Mouse (Mus musculus) forebrain, embryonic 13.5 days (tissue): ENCODE data around the gene Pask. TPM values are rescaled to one million over a fixed set of nuclear protein-coding genes. Genes with fewer than 3 reads are reported as not detected.
"Not testable (repeated sequence)": the region's sequence is repeated elsewhere in the genome, so short reads cannot be mapped to it uniquely, and the experiment has no call there.

Experiments used
- ATAC-seq: fragments of 200-750 bp; cut with Nextera tagmentation; 2 replicates; pipeline ENCODE4 v1.8.0; 2017
- H3K27ac ChIP-seq: fragments of 300-500 bp; sonication (generic); 2 replicates; pipeline ENCODE4 v1.5.1; 2015; ENCODE audit warnings: inconsistent platforms, mild to moderate bottlenecking, moderate library complexity
- H3K27me3 ChIP-seq: fragments of 300-500 bp; sonication (generic); 2 replicates; pipeline ENCODE4 v1.6.1; 2015; ENCODE audit warnings: mild to moderate bottlenecking, inconsistent platforms
- H3K36me3 ChIP-seq: fragments of 300-500 bp; sonication (generic); 2 replicates; pipeline ENCODE4 v1.6.1; 2015; ENCODE audit warnings: mild to moderate bottlenecking, inconsistent platforms; ENCODE audit not compliant: poor library complexity, severe bottlenecking
- H3K4me1 ChIP-seq: fragments of 300-500 bp; sonication (generic); 2 replicates; pipeline ENCODE4 v1.6.1; 2015; ENCODE audit warnings: inconsistent platforms
- H3K4me2 ChIP-seq: fragments of 300-500 bp; sonication (generic); 2 replicates; pipeline ENCODE4 v1.6.1; 2015; ENCODE audit warnings: inconsistent platforms, mild to moderate bottlenecking, moderate library complexity
- H3K4me3 ChIP-seq: fragments of 300-500 bp; sonication (generic); 2 replicates; pipeline ENCODE4 v1.5.1; 2015; ENCODE audit warnings: mild to moderate bottlenecking, inconsistent platforms
- H3K9ac ChIP-seq: fragments of 300-500 bp; sonication (generic); 2 replicates; pipeline ENCODE4 v1.6.1; 2015; ENCODE audit warnings: mild to moderate bottlenecking, inconsistent platforms
- H3K9me3 ChIP-seq: fragments of 300-500 bp; sonication (generic); replicated peaks from 2 replicates; pipeline ENCODE4 v1.6.1; 2016; ENCODE audit warnings: inconsistent platforms
- WGBS: fragments of 180-500 bp; shearing (Covaris S2); methylation state at CpG from one replicate; pipeline ENCODE4 v1.1.7; 2015; 5-methylcytosine and 5-hydroxymethylcytosine counted together
- polyA plus RNA-seq: library from polyadenylated mRNA; unstranded; fragments of >200 nt; fragmentation: Nextera tagmentation; extraction: Ambion mirVana; gene quantifications from 2 replicates; pipeline ENCODE4 v1.2.1, GENCODE M21; 2015

Pask gene
- polyA plus RNA-seq, 1 experiment from 2014 or later: 14.6 TPM

DNA sequence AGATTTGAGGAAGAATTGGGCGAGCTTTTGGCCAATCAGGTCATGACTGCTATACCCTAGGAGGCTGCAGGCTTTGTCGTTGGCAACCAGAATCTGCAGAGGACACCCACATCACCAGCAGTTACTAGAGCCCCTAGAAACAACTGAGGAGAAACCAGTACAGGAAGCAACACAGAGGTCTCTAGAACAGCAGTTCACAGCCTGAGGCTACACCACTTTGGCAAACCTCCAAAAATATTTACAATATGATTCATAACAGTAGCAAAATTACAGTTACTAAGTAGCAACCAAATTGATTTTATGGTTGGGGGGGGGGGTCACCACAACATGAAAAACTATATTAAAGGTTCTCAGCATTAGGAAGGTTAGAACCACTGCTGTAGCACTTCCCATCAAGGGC is 8.7 kb downstream of the Pask start:
- H3K4me1 ChIP-seq: no peaks in the 10 kb centered on the region
- no peaks in the 10 kb centered on the region for H3K27me3 ChIP-seq
- 83% methylated on average over 2 of the region's 2 CpGs for WGBS
- ATAC-seq: no peak
- peaks cover 64% of the 10 kb centered on the region for H3K36me3 ChIP-seq
- no peak overlapping the region for H3K27ac ChIP-seq
- no peak overlapping the region for H3K4me2 ChIP-seq
- no peak overlapping the region for H3K9ac ChIP-seq
- no peaks in the 10 kb centered on the region for H3K9me3 ChIP-seq
- H3K4me3 ChIP-seq: no peak overlapping the region

DNA sequence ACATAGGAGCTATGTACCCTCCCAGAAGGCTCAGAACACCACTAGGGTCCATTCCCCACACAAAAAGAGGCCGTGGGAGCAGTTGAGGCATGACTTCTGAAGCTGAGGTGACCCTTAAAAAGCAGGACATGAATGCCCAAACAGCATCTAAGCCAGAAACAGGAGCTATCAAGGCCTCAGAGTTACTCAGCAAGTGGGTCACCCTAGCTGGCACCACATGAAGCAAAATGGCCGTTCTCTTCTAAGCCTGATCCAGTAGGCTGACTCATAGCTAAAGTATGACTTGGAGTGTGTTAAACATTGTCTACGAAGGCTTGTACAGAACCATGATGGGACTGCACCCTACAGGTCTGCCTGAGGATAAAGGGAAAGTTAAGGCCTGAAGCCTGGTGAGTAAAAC is 16.8 kb downstream of the Pask start:
- no peak overlapping the region for H3K27ac ChIP-seq
- no peaks in the 10 kb centered on the region for H3K9me3 ChIP-seq
- WGBS: 91% methylated on average over 3 of the region's 3 CpGs
- H3K4me1 ChIP-seq: no peaks in the 10 kb centered on the region
- ATAC-seq: no peak
- H3K4me3 ChIP-seq: no peak overlapping the region
- no peak overlapping the region for H3K4me2 ChIP-seq
- no peaks in the 10 kb centered on the region for H3K27me3 ChIP-seq
- H3K36me3 ChIP-seq: peaks cover 89% of the 10 kb centered on the region
- no peak overlapping the region for H3K9ac ChIP-seq

DNA sequence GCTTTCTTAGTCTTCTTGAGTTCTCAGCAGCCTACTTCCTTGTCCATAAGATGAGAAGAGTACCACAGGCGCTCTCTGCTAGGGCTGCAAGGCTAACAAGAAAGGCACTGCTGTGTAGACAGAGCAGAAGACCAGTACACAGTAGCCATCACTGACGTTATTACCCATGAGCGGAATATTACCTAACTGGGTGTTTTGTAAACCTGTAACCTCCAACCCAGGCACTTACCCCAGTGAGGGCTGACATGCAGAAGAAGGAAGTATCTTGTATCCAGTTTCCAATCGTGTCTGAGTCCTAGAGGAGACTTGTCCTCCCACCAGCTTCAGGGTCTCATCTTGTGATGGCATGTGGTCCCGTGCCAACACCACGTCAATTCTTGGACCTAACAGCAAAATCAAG is 19.3 kb downstream of the Pask start:
- Histone ChIP-seq H3K4me1 (no peaks in the 10 kb centered on the region), H3K27me3 (no peaks in the 10 kb centered on the region), H3K9me3 (no peaks in the 10 kb centered on the region), H3K9ac (no peak overlapping the region), H3K27ac (no peak overlapping the region), H3K4me3 (no peak overlapping the region), H3K4me2 (no peak overlapping the region), H3K36me3 (peaks cover 91% of the 10 kb centered on the region)
- 93% methylated on average over 6 of the region's 6 CpGs for WGBS
- ATAC-seq: no peak

DNA sequence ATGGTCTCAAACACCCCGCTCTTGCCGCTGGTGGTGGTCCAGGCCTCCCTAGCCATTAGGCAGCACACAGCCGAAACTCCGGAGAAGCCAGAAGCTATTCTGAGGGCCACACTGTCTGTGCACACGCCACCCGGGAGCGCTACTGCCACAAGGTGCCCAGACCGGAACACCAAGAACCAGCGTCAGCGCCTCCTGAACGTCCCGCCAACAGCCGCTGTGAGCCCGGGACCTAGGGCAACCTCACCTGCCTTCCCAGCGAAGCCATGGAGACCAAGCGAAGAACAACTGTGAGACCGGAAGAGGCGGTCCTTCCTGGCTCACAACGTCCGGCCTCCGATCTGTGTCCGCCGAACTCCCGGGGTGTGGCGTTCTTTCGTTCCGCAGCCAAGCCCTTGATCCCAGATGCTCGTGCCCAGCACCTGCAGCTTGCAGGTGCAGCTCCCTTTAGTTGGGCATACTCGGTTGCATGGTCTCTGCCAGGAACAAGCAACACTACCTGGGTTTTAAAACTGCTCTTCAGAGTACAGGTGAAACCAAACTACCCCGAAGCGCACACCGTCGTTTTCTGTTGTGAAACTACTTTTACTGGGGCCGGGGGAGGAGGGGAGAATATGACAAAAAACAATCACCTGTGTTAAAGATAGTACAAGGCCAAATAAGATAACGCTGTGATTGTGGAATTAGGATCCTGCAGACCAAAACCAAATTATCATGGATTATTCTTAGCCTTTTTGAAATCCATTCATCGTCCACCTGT is 37.5 kb downstream of the Pask start, which contains the start of gene Mterf4:
Gene Mterf4 (minus strand): TSS at position 335 of the 757 bp plus-strand sequence.
- peak; percentile 97 for ATAC-seq
- Histone ChIP-seq H3K27me3 (no peaks in the 10 kb centered on the region), H3K9ac (peak within 1 kb of the TSS; percentile 77), H3K36me3 (peaks cover 52% of the 10 kb centered on the region), H3K4me2 (peak within 1 kb of the TSS; percentile 69), H3K9me3 (no peaks in the 10 kb centered on the region), H3K4me1 (peaks cover 12% of the 10 kb centered on the region), H3K4me3 (peak within 1 kb of the TSS; percentile 68), H3K27ac (0 out of 2 replicates have a peak within 1 kb of the TSS, but pooled peaks have one; percentile 21)
- 9% methylated on average over 36 of the region's 36 CpGs for WGBS

DNA sequence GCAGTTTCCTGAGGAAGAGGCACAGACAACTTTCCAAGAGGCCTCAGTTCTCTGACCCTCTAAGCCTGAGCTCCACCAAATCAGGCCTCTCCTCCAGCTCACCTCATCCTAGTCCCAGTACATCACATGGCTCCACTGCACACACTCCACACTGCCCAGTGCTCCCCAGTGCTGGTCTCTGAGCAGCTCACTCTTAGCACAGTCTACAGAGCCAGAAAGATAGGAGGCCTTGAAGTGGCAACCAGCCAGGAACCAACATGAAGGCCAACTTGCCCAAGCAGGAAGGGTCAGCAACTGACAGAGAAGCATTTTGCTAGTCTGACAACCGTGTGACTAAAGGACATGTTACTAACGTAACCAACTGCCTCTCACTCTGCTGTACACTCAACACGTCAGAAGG is 42.7 kb downstream of the Pask start:
- Histone ChIP-seq H3K9ac (no peak overlapping the region), H3K27ac (no peak overlapping the region), H3K4me3 (no peak overlapping the region), H3K4me2 (no peak overlapping the region), H3K4me1 (peaks cover 12% of the 10 kb centered on the region), H3K36me3 (peaks cover 89% of the 10 kb centered on the region), H3K9me3 (no peaks in the 10 kb centered on the region), H3K27me3 (no peaks in the 10 kb centered on the region)
- WGBS: 92% methylated on average over 3 of the region's 3 CpGs
- no peak for ATAC-seq

DNA sequence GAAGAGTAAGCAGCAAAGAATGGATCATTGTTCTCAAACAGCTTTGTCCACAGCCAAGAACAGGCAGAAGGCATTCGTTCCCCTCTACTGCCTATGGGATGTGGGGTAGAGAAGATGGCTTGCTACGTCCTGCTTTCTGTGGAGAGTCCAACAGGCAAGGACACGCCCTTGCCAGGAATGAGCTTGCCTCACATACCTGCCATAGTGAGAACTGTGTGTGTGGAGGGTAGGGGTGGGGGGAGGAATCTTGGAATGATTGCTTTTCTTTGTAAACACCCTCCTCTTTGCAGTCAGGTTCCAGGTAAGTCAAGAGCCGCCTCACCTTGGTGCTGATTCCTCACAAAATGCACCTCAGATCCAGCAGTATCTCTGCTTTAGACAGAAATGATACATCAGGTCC is 43.5 kb downstream of the Pask start:
- no peak overlapping the region for H3K4me2 ChIP-seq
- no peak overlapping the region for H3K27ac ChIP-seq
- 87% methylated on average over 4 of the region's 4 CpGs for WGBS
- peaks cover 91% of the 10 kb centered on the region for H3K36me3 ChIP-seq
- no peak overlapping the region for H3K4me3 ChIP-seq
- no peak for ATAC-seq
- peaks cover 7% of the 10 kb centered on the region for H3K4me1 ChIP-seq
- no peak overlapping the region for H3K9ac ChIP-seq
- no peaks in the 10 kb centered on the region for H3K27me3 ChIP-seq
- H3K9me3 ChIP-seq: no peaks in the 10 kb centered on the region

DNA sequence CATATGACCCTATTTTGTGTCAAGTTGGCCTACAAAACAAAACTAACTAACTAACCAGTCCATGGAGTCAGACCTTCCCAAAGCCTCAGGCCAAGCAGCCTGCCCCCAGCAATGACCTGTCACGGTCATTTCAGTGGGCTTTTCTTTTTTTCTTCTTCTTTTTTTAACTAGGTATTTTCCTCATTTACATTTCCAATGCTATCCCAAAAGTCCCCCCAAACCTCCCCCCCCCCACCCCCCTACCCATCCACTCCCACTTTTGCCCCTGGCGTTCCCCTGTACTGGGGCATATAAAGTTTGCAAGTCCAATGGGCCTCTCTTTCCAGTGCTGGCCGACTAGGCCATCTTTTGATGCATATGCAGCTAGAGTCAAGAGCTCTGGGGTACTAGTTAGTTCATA is 48.8 kb downstream of the Pask start:
- not testable (repeated sequence) for H3K27ac ChIP-seq, H3K9ac ChIP-seq, H3K4me2 ChIP-seq, H3K27me3 ChIP-seq, H3K4me3 ChIP-seq, H3K4me1 ChIP-seq, ATAC-seq, H3K9me3 ChIP-seq
- H3K36me3 ChIP-seq: peaks cover 39% of the 10 kb centered on the region
- 89% methylated on average over 3 of the region's 3 CpGs for WGBS

DNA sequence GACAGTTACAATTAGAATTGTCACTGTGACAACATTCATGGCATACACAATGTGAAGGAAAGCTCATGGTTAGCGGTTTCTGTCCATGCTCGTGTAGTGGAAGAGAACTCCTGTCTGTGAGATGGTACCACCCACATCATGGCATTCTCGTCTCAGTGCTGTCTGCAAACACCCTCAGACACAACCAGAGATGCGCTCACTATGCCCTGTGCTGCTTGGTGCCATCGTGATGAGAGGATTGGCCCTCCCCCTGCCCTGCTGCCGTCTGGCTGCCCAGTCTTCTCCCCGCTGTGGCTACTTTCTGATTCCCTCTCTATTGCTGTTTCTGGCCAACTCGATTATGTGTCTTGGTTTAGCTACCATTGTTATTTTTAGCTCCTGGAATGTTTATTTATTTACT is 51.3 kb downstream of the Pask start:
- no peak overlapping the region for H3K4me3 ChIP-seq
- no peak overlapping the region for H3K9ac ChIP-seq
- peaks cover 16% of the 10 kb centered on the region for H3K36me3 ChIP-seq
- H3K4me1 ChIP-seq: 0 out of 2 replicates have a peak, but pooled peaks cover 3% of the 10 kb centered on the region
- no peak for ATAC-seq
- H3K27me3 ChIP-seq: no peaks in the 10 kb centered on the region
- H3K4me2 ChIP-seq: no peak overlapping the region
- 84% methylated on average over 8 of the region's 8 CpGs for WGBS
- H3K9me3 ChIP-seq: no peaks in the 10 kb centered on the region
- no peak overlapping the region for H3K27ac ChIP-seq

DNA sequence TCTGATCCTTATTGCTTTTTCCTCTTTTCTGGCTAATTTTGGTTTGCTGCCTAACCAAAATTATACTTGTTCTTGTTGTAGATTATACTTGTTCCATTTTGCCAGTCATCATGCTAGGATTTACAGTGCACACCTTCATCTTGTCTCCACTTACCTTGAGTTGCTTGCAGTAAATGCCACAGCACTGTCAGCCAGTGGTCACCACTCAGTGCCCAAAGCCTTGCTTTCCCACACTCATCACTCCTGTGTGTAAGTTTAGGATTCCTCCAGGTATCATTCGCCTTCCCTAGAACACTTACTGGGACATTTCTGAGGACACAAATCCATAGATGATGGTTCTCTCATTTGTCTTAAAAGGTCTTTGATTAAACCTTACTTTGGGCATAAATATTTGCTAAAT is 51.7 kb downstream of the Pask start:
- WGBS: 90% methylated on average over 1 of the region's 1 CpGs
- Histone ChIP-seq H3K27ac (no peak overlapping the region), H3K4me1 (0 out of 2 replicates have a peak, but pooled peaks cover 3% of the 10 kb centered on the region), H3K36me3 (peaks cover 12% of the 10 kb centered on the region), H3K4me3 (no peak overlapping the region), H3K4me2 (no peak overlapping the region), H3K9me3 (no peaks in the 10 kb centered on the region), H3K27me3 (no peaks in the 10 kb centered on the region), H3K9ac (no peak overlapping the region)
- no peak for ATAC-seq

DNA sequence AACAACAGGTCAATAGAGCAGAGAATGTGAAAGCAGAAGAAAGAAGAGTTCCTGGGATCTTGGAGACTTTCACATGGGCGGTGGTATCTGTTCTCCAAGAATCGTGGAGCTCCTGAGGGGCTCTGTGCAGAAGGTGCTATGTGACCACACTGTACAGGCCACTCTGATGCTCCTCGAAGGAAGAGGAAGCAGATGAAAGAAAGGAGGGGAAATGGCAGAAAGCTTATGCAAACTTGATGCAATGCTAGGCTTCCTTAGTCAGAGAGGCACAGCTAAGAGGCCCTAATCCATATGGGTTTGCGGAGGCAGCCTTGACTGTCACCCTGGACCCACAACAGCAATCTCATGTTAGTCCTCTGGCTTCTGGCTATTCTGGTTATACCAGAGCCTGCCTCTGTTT is 52.3 kb downstream of the Pask start:
- no peaks in the 10 kb centered on the region for H3K27me3 ChIP-seq

DNA sequence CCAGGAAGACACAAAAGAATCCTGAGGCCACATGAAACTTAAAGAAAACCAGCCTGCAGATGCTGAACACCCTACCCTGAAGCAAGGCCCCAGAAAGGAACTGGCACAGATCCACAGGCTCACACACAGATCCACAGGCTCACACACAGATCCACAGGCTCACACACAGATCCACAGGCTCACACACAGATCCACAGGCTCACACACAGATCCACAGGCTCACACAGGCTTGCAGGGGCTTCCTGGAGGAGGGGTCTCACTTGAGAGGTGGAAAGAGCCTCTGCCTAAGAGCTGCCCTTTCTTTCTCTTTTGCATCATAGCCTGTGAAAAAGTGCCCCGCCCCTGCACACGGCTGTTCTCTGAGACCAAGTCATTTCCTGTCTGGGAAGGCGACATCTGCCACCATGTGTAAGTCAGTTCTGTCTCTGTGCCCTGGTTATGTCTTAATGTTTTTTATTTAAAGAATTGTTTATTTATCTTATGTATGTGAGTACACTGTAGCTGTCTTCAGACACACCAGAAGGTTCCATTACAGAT is 53.5 kb downstream of the Pask start:
- H3K36me3 ChIP-seq: no peaks in the 10 kb centered on the region
- WGBS: 83% methylated on average over 3 of the region's 3 CpGs

More for the DNA sequence above, 52.3 kb downstream of the Pask start:
- H3K9ac ChIP-seq: no peak overlapping the region
- 85% methylated on average over 4 of the region's 4 CpGs for WGBS
- H3K4me2 ChIP-seq: no peak overlapping the region
- no peak overlapping the region for H3K4me3 ChIP-seq
- H3K9me3 ChIP-seq: no peaks in the 10 kb centered on the region
- H3K27ac ChIP-seq: no peak overlapping the region
- H3K36me3 ChIP-seq: peaks cover 6% of the 10 kb centered on the region
- no peak for ATAC-seq
- 0 out of 2 replicates have a peak, but pooled peaks cover 3% of the 10 kb centered on the region for H3K4me1 ChIP-seq

DNA sequence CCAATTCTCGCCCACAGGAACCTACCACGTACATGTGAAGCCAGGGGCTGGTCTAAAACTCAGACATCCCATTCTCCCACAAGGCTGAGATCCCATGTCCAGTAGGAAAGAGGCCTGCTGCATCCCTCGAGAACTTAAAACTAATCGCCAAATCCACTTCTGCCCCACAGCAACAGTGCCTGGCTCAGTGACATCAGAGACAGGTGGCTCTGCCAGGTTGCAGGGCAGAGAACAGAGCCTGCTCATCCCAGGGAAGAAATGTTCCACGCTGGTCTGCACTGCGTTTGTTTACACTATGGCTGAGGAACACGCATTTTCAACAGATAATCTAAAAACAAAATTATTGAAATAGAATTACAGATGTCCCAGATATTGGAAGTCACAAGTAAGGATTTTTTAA is 66.2 kb downstream of the Pask start:
- H3K27ac ChIP-seq: no peak overlapping the region
- no peak overlapping the region for H3K4me2 ChIP-seq
- 81% methylated on average over 7 of the region's 7 CpGs for WGBS
- no peaks in the 10 kb centered on the region for H3K36me3 ChIP-seq
- H3K4me1 ChIP-seq: 0 out of 2 replicates have a peak, but pooled peaks cover 4% of the 10 kb centered on the region
- no peak for ATAC-seq
- H3K4me3 ChIP-seq: no peak overlapping the region
- no peaks in the 10 kb centered on the region for H3K27me3 ChIP-seq
- H3K9ac ChIP-seq: no peak overlapping the region
- H3K9me3 ChIP-seq: no peaks in the 10 kb centered on the region

More for the DNA sequence above, 53.5 kb downstream of the Pask start:
- Histone ChIP-seq H3K9ac (no peak overlapping the region), H3K9me3 (no peaks in the 10 kb centered on the region), H3K27ac (no peak overlapping the region), H3K4me2 (no peak overlapping the region), H3K27me3 (no peaks in the 10 kb centered on the region), H3K4me3 (no peak overlapping the region), H3K4me1 (0 out of 2 replicates have a peak, but pooled peaks cover 3% of the 10 kb centered on the region)
- ATAC-seq: no peak
